Mouse (Mus musculus) embryonic fibroblast, embryonic 13.5 days (primary cell): ENCODE data around the gene Inhba. TPM values are rescaled to one million over a fixed set of nuclear protein-coding genes. Genes with fewer than 3 reads are reported as not detected.
A peak's percentile ranks its signal among the peaks of the same experiment; 100 is the strongest.

Experiments
- H3K27ac ChIP-seq: 2 replicates; pipeline ENCODE4 v1.5.1; 2012; ENCODE audit warnings: low read length, control low read depth, inconsistent platforms; ENCODE audit not compliant: insufficient read depth
- H3K4me1 ChIP-seq: 2 replicates; pipeline ENCODE4 v1.6.1; 2011; ENCODE audit warnings: low read length; ENCODE audit not compliant: control insufficient read depth, insufficient read depth
- H3K4me3 ChIP-seq: 2 replicates; pipeline ENCODE4 v1.5.1; 2011; ENCODE audit warnings: mild to moderate bottlenecking, control low read depth, low read length; ENCODE audit not compliant: insufficient read depth
- CTCF ChIP-seq: IDR thresholded peaks from 2 replicates; pipeline ENCODE4 v1.5.1; 2011; ENCODE audit warnings: mild to moderate bottlenecking, control low read depth, low read length, moderate library complexity, borderline replicate concordance; ENCODE audit not compliant: insufficient read depth
- POLR2A ChIP-seq: IDR thresholded peaks from 2 replicates; pipeline ENCODE4 v1.6.1; 2011; ENCODE audit warnings: low read depth, mild to moderate bottlenecking, control low read depth, low read length, moderate library complexity
- polyA plus RNA-seq: library from polyadenylated mRNA; stranded (reverse); fragments of >200 nt; gene quantifications from 2 replicates; pipeline ENCODE4 v1.2.4, GENCODE M21; 2011; ENCODE audit warnings: low read depth; ENCODE audit not compliant: missing spikeins, insufficient read length

Gene Inhba
- 105 and 296 TPM in 2 replicates for polyA plus RNA-seq

DNA sequence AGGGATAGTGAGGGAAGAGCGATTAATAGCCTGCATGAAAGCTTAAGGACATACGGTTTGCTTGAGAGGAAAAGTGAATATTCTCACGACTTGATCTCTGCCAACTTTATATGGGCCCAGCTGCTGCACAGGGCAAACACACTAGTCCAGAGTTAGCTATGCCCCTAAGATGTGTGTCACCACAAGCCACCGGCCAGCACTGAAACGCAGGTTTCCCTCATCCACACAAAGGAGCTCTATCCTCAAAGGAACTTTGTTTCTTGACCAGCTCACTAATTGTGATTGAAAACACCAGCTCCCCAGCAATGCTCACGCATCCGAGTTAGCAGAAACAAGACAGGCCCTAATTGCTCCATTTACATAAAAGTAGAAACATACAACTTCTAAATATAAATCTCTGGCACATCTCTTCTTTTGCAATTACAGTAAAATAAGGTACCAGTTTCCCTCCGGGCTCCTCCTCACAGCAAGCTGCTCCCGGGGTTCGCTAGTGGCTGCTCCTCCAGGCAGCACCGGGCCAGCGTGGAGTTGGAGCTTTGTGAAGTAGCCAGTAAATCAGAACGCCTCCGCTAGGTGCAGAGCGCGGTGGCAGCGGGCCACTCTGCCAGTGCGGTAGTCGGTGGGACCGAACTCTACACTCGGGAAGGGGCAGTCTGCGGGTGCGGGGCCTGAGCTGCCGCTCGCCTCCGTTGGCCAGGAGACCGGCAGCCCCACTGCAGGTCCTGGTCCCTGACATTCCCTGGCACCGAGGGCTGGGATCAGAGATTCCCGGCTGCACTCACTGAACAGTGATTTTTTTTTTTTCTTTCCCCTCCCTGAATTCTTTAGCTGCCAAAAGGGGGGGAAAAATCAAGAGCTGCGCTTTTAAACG is at the start of gene Inhba:
Inhba (plus strand) TSS at position 480 of the 871 bp plus-strand sequence.
- H3K4me3 ChIP-seq: peak within 1 kb of the TSS; percentile 43
- H3K27ac ChIP-seq: peak within 1 kb of the TSS; percentile 86

DNA sequence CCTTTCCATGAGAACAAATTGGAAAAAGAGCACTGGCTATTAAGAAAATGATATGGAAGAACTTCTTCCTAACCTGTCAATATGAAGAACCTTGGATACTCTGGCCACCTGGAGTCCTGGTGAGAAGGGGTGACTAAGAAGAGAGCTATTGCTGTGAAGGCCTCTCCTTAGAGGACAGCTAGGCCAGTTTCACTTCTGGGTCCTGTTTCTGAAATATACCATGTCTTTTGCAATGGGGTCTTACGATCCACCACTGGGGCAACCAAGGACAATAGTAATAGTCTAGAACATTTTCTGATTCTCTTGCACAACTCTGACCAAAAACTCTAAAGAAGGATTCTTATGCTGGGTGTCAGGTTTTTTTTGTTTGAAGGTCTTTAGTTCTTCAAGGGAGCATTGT is 35.1 kb upstream of the Inhba start:
- Histone ChIP-seq H3K4me3 (no peak overlapping the region), H3K27ac (no peak overlapping the region), H3K4me1 (no peaks in the 10 kb centered on the region)
- TF ChIP-seq POLR2A (no peak), CTCF (no peak)

More for the DNA sequence above, at the start of gene Inhba:
- H3K4me1 ChIP-seq: peaks cover 6% of the 10 kb centered on the region
- no peak for TF ChIP-seq CTCF
- no peak; the same call in 1 of the 2 replicates for TF ChIP-seq POLR2A

DNA sequence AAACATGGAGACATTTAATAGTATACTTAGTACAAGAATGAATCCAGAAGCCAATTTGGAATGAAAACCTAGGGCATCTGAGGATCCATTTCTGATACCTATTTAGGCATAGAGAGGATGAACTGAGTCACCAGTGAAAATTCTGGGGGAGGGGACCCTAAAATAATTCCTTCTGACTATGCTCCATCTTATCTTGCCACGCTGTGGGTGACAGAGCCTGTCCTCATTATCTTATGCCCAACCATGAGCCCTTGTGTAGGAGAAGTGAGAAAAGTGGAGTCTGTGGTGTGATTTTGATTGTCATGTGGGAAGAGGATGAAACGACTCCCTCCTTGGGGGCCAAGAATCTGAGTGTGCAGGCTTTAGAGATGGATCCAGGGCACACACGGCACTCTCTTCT is 32.1 kb upstream of the Inhba start:
- Histone ChIP-seq H3K27ac (no peak overlapping the region), H3K4me3 (no peak overlapping the region), H3K4me1 (0 out of 2 replicates have a peak, but pooled peaks cover 2% of the 10 kb centered on the region)
- no peak for TF ChIP-seq CTCF
- TF ChIP-seq POLR2A: no peak

DNA sequence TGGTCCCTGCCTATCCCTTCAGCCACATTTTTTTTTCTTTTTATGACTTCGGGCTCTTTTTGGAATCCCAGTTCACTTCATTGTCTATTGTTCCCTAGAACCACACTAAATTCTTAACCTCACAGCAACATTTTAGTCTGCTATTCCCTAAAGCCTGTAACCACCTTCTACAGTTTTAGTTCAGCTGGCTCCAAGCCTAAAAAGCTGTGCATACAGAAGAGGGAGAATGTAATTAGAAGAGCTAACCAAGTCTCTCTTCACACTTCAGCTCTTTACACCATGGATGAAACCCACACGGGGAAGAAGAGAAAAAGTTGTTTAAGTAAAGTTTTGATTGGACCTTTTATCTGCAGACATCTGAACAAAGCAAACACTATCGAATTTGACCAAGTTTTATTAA is 29.6 kb upstream of the Inhba start:
- no peak overlapping the region for H3K27ac ChIP-seq
- 0 out of 2 replicates have a peak, but pooled peaks cover 2% of the 10 kb centered on the region for H3K4me1 ChIP-seq
- TF ChIP-seq CTCF (no peak), POLR2A (no peak)
- H3K4me3 ChIP-seq: no peak overlapping the region

DNA sequence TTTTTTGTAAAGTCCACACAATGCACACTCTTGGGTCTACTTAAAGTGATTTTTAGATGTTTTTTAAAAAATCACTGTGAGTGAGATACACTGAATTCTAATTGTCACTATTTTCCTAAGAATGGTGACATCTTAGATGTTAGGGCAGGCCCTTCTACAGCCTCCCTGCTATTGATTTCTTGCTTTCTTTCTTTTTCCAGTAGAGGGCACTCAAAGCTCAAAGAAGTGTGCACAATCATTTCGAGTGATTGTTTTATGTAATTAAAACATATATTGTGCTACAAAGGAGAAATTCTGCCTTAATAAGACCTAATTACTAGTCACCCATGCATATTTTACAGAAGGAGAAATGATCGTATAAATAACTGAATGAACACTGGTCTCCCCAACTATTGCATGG is 25.9 kb upstream of the Inhba start:
- no peak overlapping the region for H3K4me3 ChIP-seq
- 0 out of 2 replicates have a peak, but pooled peaks cover 2% of the 10 kb centered on the region for H3K4me1 ChIP-seq
- H3K27ac ChIP-seq: no peak overlapping the region
- TF ChIP-seq CTCF (no peak), POLR2A (no peak)

DNA sequence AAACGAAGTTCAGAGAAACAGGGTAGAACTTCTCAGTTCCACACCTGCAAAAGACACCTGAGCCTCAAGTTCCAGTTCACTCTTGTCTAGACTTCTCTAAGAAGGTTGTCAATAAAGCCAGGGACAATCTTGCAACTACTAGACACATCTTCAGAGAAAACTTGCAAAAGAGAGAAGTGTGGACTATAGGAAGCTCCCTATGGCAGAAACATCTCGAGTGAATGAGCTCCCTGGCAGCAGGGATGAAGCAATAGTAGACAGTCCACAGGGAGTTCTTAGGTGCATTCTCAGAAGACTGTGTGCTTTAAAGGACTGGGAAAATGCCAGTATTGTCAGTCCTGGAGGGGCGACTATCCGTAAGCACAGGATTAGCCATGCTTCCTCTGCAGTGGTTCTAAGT is 25.5 kb upstream of the Inhba start:
- no peak for TF ChIP-seq POLR2A
- no peak for TF ChIP-seq CTCF
- Histone ChIP-seq H3K4me1 (0 out of 2 replicates have a peak, but pooled peaks cover 2% of the 10 kb centered on the region), H3K27ac (no peak overlapping the region)

DNA sequence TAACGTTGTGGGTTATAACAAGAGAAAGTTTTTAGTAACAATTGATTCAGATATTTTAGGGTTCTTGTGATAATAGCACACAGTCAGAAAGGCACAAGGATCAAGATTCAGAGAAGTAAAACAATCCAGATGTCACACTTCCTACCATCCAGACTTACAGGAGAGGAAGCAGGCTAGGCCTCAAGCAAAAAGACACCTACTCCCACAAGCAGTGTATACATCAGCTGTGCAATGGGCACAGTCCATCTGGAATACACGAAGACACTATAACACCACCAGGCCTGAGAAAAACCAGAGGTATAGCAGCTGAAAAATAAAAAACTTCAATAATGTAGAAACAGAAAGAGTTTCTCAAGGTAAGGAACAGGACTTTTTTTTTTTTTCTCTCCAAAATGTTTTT is 16.3 kb upstream of the Inhba start:
- no peak for TF ChIP-seq CTCF
- TF ChIP-seq POLR2A: no peak
- Histone ChIP-seq H3K4me3 (no peak overlapping the region), H3K27ac (no peak overlapping the region), H3K4me1 (peaks cover 2% of the 10 kb centered on the region; the same call in 1 of the 2 replicates)

More for the DNA sequence above, 25.5 kb upstream of the Inhba start:
- no peak overlapping the region for H3K4me3 ChIP-seq

DNA sequence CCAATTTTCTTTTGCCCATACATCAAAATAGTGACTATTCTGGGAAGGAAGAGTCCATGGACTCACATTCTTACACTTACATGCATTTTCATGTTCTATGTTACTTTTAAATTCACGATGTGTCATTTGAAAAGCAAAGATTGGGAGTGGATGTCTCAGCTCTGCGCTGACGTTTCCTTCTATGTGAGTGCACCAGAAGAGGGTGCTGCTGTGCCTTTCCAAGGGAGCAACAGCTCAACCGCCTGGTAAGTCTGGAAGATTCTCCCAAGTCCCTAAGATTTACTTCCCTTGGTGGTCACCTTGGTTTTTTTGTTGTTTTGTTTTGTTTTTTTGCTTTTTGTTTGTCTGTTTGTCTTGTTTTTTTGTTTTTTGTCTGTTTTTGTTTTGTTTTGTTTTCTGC is 6.1 kb upstream of the Inhba start:
- H3K4me1 ChIP-seq: peaks cover 3% of the 10 kb centered on the region; the same call in 1 of the 2 replicates
- TF ChIP-seq POLR2A: no peak
- peak; percentile 80 for TF ChIP-seq CTCF
- no peak overlapping the region for H3K27ac ChIP-seq
- H3K4me3 ChIP-seq: no peak overlapping the region

DNA sequence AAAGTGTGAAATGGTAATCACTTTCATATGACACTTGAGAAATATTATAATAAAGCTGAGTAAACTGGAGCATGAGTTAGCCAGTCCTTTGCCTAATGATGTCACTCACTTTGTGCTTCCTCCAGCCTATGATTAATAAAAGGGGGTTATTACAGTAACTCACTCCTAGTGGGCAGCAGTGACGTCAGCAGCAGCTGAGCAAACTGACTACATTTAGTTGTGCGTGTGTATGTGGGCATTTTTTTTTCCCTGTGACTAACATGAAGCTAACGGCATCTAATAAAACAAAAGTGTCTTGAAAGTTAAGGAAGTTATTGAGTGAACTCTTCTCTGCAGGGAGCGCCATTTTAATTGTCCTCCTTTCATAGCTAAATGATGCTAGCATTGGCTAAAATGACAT is 3.9 kb upstream of the Inhba start:
- Histone ChIP-seq H3K27ac (no peak overlapping the region), H3K4me1 (peaks cover 6% of the 10 kb centered on the region; the same call in 1 of the 2 replicates), H3K4me3 (no peak overlapping the region)
- no peak for TF ChIP-seq POLR2A
- TF ChIP-seq CTCF: no peak

DNA sequence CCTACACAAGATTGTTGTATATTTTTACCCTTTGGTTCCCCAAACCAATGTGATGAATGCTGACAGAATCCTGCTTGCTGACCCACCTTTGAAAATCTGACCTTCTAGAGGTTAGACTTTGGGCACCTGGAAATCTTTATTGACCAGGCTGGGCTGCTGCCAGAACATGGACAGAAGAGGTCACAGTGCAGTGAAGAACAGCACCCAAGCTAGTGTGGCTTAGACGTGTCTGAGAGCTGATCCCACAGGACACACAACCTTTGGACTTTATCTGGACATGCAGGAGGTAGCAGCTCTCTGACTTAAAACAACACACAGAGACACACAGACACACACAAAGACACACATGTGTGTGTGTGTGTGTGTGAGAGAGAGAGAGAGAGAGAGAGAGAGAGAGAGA is 3.3 kb upstream of the Inhba start:
- Histone ChIP-seq H3K27ac (no peak overlapping the region), H3K4me3 (no peak overlapping the region), H3K4me1 (peaks cover 6% of the 10 kb centered on the region)
- TF ChIP-seq CTCF: no peak
- no peak for TF ChIP-seq POLR2A
